Mouse (Mus musculus) hindbrain, embryonic 12.5 days (tissue): ENCODE results near the gene Adipor2. TPM values are rescaled to one million over a fixed set of nuclear protein-coding genes. Genes with fewer than 3 reads are reported as not detected.

Experiments used
- ATAC-seq: fragments of 200-750 bp; cut with Nextera tagmentation; 2 replicates; pipeline ENCODE4 v1.8.0; 2017; ENCODE audit warnings: moderate TSS enrichment; ENCODE audit not compliant: low FRiP score
- H3K27ac ChIP-seq: fragments of 300-500 bp; sonication (generic); 2 replicates; pipeline ENCODE4 v1.5.1; 2016; ENCODE audit warnings: mild to moderate bottlenecking
- H3K27me3 ChIP-seq: fragments of 300-500 bp; sonication (generic); 2 replicates; pipeline ENCODE4 v1.6.1; 2016; ENCODE audit warnings: mild to moderate bottlenecking
- H3K36me3 ChIP-seq: fragments of 300-500 bp; sonication (generic); 2 replicates; pipeline ENCODE4 v1.6.1; 2016; ENCODE audit warnings: mild to moderate bottlenecking
- H3K4me1 ChIP-seq: fragments of 300-500 bp; sonication (generic); 2 replicates; pipeline ENCODE4 v1.6.1; 2016
- H3K4me2 ChIP-seq: fragments of 300-500 bp; sonication (generic); replicated peaks from 2 replicates; pipeline ENCODE4 v1.6.1; 2016; ENCODE audit warnings: mild to moderate bottlenecking
- H3K4me3 ChIP-seq: fragments of 300-500 bp; sonication (generic); 2 replicates; pipeline ENCODE4 v1.5.1; 2016; ENCODE audit warnings: mild to moderate bottlenecking
- H3K9ac ChIP-seq: fragments of 300-500 bp; sonication (generic); 2 replicates; pipeline ENCODE4 v1.6.1; 2016; ENCODE audit warnings: mild to moderate bottlenecking, moderate library complexity
- H3K9me3 ChIP-seq: fragments of 300-500 bp; sonication (generic); replicated peaks from 2 replicates; pipeline ENCODE4 v1.6.1; 2016; ENCODE audit warnings: mild to moderate bottlenecking
- WGBS: fragments of 180-500 bp; shearing (Covaris S2); methylation state at CpG from one replicate; pipeline ENCODE4 v1.1.7; 2016; 5-methylcytosine and 5-hydroxymethylcytosine counted together
- polyA plus RNA-seq: library from polyadenylated mRNA; unstranded; fragments of >200 nt; fragmentation: Nextera tagmentation; extraction: Ambion mirVana; gene quantifications from 2 replicates; pipeline ENCODE4 v1.2.1, GENCODE M21; 2016

Adipor2 gene
- polyA plus RNA-seq, 1 experiment from 2014 or later = 37.0 TPM

DNA sequence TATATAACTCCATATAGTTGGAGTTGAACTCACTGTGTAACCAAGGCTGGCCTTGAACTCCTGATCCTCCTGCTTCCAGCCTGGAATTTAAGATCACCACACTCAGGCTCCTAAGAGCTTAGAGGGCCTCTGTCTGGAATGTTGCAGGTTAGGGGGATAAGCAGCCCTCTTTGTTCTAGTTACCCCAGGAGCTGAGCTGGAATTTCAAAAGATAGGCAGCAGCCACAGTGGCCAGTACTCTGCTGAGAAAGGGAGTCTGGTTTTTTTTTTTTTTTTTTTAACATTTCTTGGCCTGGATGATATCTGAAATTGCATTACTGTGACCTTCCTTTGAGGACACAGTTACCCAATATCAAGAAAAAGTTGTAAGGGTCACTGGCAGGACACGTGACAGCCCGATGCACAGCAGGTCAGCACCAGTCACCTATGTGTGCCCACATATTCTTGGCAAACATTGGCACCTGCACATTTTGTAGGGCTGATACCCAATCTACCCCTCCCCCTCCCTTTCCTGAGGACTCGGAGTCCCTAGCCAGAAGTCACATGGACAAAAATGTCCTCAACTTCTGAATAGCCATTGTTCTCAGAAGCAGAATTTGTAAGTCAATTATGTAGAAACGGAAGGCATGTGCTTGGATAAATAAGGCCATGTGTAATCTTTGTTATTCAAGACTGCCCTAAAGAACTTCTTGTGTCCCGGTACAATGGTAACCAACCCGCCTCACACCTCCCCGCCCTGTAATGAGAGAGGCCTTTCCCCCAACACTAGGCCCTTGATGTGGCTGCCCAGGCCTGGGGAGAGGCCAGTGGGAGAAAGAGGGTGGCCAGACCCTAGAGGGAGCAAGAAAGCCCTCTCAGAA lies 1.1 kb upstream of the Adipor2 start:
- no peaks in the 10 kb centered on the region for H3K9me3 ChIP-seq
- H3K27ac ChIP-seq = peak overlapping the region; percentile 64
- peaks cover 15% of the 10 kb centered on the region for H3K4me1 ChIP-seq
- peak; percentile 68 for ATAC-seq
- H3K27me3 ChIP-seq = no peaks in the 10 kb centered on the region
- H3K9ac ChIP-seq = no peak overlapping the region
- H3K36me3 ChIP-seq = no peaks in the 10 kb centered on the region
- H3K4me3 ChIP-seq = no peak overlapping the region
- WGBS = 8% methylated on average over 7 of the region's 7 CpGs
- no peak overlapping the region for H3K4me2 ChIP-seq

DNA sequence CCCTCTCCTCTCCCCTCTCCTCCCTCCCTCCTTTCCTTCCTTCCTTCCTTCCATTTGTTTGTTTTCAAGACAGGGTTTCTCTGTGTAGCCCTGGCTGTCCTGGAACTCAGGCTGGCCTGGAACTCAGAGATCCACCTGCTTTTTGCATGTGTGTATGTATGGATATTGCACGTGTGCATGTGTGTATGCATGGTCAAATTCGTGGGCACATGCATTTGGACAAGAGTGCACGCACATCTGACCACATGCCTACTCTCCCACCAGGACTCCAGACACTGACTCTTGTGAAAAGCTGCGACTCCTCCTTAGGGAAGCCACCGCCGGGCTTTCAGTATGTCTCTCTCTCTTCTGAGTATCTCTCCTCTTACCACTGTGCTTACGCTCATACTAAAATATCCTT lies 317 bp upstream of the Adipor2 start:
- ATAC-seq = no peak; the same call in 1 of the 2 replicates
- Histone ChIP-seq H3K4me3 (no peak overlapping the region), H3K4me2 (peak overlapping the region; percentile 37), H3K27ac (no peak overlapping the region), H3K36me3 (no peaks in the 10 kb centered on the region), H3K9me3 (no peaks in the 10 kb centered on the region), H3K9ac (no peak overlapping the region), H3K4me1 (peaks cover 15% of the 10 kb centered on the region), H3K27me3 (no peaks in the 10 kb centered on the region)
- 52% methylated on average over 7 of the region's 7 CpGs for WGBS

DNA sequence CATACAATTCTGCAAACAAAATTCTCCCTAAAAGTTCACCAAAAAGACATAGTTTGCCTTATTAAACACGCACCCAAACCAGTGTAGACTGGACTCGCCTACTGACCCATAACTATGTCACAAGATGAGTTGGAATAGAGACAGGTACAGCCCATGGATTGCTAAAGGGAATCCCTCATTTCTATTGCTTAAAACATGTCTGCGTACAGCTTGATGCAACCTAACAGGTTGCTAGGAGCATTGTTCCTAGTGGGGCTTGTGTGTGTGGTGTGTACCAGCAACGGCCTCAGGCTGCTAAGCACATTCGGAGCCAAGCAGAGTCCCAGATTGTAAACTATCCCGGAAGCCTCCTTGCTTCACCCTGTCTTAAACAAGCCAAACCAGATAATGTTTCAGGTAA lies 861 bp downstream of the Adipor2 start:
- H3K36me3 ChIP-seq = no peaks in the 10 kb centered on the region
- H3K9me3 ChIP-seq = no peaks in the 10 kb centered on the region
- peaks cover 15% of the 10 kb centered on the region for H3K4me1 ChIP-seq
- H3K4me3 ChIP-seq = no peak overlapping the region
- WGBS = 69% methylated on average over 6 of the region's 6 CpGs
- no peak for ATAC-seq
- H3K27ac ChIP-seq = no peak overlapping the region
- no peak overlapping the region; the same call in 1 of the 2 replicates for H3K4me2 ChIP-seq
- no peak overlapping the region for H3K9ac ChIP-seq
- no peaks in the 10 kb centered on the region for H3K27me3 ChIP-seq

DNA sequence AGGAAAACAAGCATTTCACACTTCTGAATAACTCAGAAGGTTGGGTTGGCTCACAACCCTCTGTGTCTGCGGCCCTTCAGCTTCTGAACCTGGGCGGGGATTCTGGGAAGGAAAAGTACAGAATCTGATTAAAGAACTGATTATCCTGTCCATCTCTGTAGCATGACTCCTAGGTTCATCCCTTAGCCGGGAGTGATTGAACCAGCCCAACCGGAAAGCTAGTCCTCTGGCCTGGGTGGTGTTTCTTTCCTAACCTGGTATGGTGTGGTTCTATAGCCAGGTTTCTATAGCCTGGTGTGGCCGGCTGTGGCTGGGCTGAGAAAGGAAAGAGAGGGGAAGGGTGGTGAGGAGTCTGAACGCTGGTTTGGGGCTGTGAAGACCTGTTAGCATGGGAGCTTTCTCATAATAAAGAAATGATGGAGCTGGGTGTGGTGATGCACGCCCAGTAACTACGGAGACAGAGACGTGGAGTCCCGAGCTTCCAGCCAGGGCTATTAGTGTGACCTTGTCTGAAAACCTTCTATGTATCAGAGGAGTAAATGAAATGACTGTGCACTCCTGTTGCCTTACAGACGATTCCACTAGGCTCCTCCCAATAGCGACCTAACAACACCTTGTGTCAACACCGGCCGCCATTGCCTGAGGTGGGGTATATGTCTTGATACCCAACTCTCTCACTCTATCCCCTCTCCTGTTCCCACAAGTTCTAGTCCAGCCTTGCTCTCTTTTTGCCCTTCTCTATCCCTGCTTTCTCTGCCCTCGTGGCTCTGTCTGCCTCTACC lies 3.1 kb downstream of the Adipor2 start:
- Histone ChIP-seq H3K4me3 (no peak overlapping the region), H3K9ac (no peak overlapping the region), H3K27me3 (no peaks in the 10 kb centered on the region), H3K27ac (no peak overlapping the region), H3K9me3 (no peaks in the 10 kb centered on the region), H3K36me3 (no peaks in the 10 kb centered on the region), H3K4me2 (no peak overlapping the region), H3K4me1 (peaks cover 15% of the 10 kb centered on the region)
- 90% methylated on average over 15 of the region's 15 CpGs for WGBS
- ATAC-seq = no peak

DNA sequence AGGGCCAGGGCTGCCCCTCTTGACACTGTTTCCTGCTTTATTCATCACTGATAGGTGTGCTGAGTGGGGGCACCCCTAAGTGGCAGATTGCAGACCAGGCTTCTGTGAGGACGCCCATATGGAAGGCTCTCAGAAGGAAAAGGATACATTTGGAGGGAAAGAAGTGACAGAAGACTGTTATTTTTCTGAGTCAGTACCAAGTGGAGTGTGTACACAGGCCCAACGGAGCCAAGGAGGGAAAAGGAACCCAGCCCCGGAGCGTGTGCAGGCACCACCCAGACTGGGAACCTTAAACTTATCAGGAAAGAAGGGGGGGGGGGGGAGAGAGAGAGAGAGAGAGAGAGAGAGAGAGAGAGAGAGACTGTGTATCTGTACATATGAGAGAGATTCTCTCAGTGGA lies 4.9 kb downstream of the Adipor2 start:
- Histone ChIP-seq H3K4me2 (no peak overlapping the region), H3K9ac (no peak overlapping the region), H3K9me3 (no peaks in the 10 kb centered on the region), H3K36me3 (no peaks in the 10 kb centered on the region), H3K4me1 (peaks cover 6% of the 10 kb centered on the region; the same call in 1 of the 2 replicates), H3K27me3 (no peaks in the 10 kb centered on the region), H3K4me3 (no peak overlapping the region), H3K27ac (no peak overlapping the region)
- no peak for ATAC-seq
- WGBS = 88% methylated on average over 4 of the region's 4 CpGs

DNA sequence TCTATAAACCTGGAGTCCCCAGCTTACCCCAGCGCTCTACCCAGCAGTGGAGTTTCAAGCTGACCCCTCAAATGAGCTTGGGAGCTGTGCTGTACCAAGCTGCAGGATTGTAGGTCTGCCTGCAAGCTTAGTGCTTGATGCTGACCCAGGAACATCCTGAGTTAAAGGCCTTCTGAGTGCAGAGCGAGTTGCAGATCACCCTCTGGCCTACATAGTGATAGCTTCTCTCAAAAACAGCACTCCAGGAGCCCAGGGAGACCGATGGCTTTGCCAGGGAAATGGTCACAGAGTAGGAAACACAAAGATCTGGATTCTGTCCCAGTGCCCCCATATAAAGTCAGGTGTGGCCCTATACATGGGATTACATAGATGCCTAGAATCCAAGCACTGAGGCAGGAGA lies 6.0 kb downstream of the Adipor2 start:
- Histone ChIP-seq H3K36me3 (no peaks in the 10 kb centered on the region), H3K9ac (no peak overlapping the region), H3K4me1 (no peaks in the 10 kb centered on the region), H3K4me3 (no peak overlapping the region), H3K27me3 (no peaks in the 10 kb centered on the region), H3K9me3 (no peaks in the 10 kb centered on the region), H3K27ac (no peak overlapping the region), H3K4me2 (no peak overlapping the region)
- WGBS = 89% methylated on average over 3 of the region's 3 CpGs
- ATAC-seq = no peak

DNA sequence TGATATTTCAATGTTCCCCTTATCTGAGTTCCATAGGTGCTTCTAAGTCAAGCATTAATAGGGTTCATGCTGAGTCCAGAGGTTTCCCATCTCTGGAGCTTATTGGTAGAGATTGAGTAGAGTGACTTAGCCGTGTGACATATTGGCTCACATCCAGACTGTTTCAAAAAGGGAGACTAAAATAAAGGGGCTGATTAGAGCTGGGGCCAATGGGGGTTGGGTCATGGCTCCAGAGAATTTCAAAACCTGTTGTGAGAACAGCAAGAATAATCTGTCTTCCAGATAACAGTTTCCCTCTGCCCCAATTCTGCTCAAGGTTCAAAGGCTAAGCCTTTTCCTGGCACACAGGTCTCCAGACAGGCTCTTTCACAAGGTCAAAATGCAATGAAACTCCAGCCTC lies 7.7 kb downstream of the Adipor2 start:
- H3K4me1 ChIP-seq = no peaks in the 10 kb centered on the region

DNA sequence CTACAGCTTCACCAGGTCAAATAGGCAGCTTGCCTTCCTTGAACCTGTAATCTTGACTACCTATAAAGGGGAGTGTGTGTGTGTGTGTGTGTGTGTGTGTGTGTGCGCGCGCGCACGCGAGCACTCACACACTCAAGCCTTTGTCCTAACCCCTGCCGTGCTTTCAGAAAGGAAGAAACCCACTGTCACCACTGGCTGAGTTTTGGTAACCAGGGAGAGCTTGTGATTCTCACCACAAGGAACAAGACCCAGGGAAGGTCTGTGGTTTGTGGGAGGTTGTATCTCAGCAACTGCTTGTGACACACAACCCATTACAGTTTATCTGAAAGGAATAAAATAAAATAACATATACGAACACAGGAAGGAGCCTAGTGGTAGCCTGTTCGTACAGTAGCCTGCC lies 8.9 kb downstream of the Adipor2 start:
- Histone ChIP-seq H3K4me3 (no peak overlapping the region), H3K27me3 (no peaks in the 10 kb centered on the region), H3K4me1 (no peaks in the 10 kb centered on the region), H3K36me3 (no peaks in the 10 kb centered on the region), H3K27ac (no peak overlapping the region), H3K4me2 (no peak overlapping the region), H3K9ac (no peak overlapping the region), H3K9me3 (no peaks in the 10 kb centered on the region)
- no peak for ATAC-seq
- 65% methylated on average over 9 of the region's 9 CpGs for WGBS

More for the DNA sequence above, 7.7 kb downstream of the Adipor2 start:
- WGBS = 59% methylated on average over 1 of the region's 1 CpGs
- Histone ChIP-seq H3K27me3 (no peaks in the 10 kb centered on the region), H3K27ac (no peak overlapping the region), H3K9ac (no peak overlapping the region), H3K4me2 (no peak overlapping the region), H3K4me3 (no peak overlapping the region), H3K36me3 (no peaks in the 10 kb centered on the region), H3K9me3 (no peaks in the 10 kb centered on the region)
- ATAC-seq = no peak

DNA sequence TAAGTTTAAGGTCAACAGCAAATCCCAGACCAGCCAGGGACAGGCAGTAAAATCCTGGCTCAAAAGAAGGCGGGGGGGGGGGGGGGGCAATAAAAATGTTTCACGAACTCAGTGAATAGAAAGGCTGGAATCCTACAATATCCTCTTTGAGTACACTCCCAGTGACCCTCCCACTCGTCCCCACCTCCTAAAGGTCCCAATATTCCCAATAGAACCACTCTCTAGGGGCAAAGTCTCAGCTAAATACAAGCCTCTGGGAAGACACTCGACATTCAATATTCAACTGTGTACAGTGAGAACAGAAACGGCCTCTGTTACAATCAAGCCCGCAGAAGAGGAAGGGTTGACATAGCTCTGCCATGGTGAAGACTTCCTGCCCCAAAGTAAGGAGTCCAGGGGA lies 9.7 kb downstream of the Adipor2 start:
- WGBS = 72% methylated on average over 6 of the region's 6 CpGs
- no peaks in the 10 kb centered on the region for H3K9me3 ChIP-seq
- H3K36me3 ChIP-seq = no peaks in the 10 kb centered on the region
- ATAC-seq = no peak
- H3K9ac ChIP-seq = no peak overlapping the region
- H3K4me3 ChIP-seq = no peak overlapping the region
- no peak overlapping the region for H3K4me2 ChIP-seq
- no peaks in the 10 kb centered on the region for H3K27me3 ChIP-seq
- H3K4me1 ChIP-seq = no peaks in the 10 kb centered on the region
- no peak overlapping the region for H3K27ac ChIP-seq

DNA sequence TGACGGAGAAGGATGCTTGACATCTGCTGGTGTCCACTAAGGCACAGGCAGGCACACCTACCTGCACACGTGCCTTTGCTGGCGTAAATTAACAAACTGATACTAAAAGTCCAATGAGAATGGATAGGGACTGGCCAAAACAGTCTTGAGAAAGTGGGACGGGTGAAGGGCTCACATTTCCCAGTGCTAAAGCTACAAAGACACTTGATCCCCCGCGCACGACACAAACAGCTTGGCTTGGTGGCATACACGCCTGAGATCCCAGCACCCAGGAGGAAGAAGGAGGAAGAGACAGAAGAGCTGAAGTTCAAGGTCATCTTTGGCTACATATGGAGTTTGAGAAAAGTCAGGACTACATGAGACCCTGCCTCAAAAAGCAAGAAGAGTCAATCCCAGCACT lies 11.0 kb downstream of the Adipor2 start:
- H3K27me3 ChIP-seq = no peaks in the 10 kb centered on the region
- H3K27ac ChIP-seq = no peak overlapping the region
- ATAC-seq = no peak
- H3K4me1 ChIP-seq = no peaks in the 10 kb centered on the region
- H3K4me3 ChIP-seq = no peak overlapping the region
- WGBS = 84% methylated on average over 8 of the region's 8 CpGs
- H3K9me3 ChIP-seq = no peaks in the 10 kb centered on the region
- H3K4me2 ChIP-seq = no peak overlapping the region
- no peaks in the 10 kb centered on the region for H3K36me3 ChIP-seq
- no peak overlapping the region for H3K9ac ChIP-seq

DNA sequence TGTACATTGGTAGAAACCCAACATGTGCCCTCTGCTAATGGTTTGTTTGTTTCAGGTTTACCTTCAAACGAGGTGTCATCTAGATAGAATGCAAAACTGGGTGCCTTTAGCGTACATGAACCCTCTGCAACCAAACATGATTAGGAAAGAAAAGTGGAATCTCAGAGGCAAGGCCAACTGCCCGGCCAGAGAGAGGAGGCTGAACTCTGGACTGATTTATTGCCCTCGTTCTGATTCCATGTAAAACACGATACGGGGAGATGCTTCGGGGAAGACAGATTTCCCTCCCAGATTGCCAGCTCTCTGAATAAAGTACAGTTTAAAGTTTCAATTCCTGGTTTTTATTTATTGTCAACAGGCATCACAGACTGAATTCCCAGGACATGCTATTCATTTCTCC lies 12.2 kb downstream of the Adipor2 start:
- ATAC-seq = no peak
- Histone ChIP-seq H3K9ac (no peak overlapping the region), H3K4me2 (no peak overlapping the region), H3K36me3 (no peaks in the 10 kb centered on the region), H3K4me3 (no peak overlapping the region), H3K9me3 (no peaks in the 10 kb centered on the region), H3K27me3 (no peaks in the 10 kb centered on the region), H3K27ac (no peak overlapping the region), H3K4me1 (no peaks in the 10 kb centered on the region)
- 82% methylated on average over 7 of the region's 7 CpGs for WGBS

DNA sequence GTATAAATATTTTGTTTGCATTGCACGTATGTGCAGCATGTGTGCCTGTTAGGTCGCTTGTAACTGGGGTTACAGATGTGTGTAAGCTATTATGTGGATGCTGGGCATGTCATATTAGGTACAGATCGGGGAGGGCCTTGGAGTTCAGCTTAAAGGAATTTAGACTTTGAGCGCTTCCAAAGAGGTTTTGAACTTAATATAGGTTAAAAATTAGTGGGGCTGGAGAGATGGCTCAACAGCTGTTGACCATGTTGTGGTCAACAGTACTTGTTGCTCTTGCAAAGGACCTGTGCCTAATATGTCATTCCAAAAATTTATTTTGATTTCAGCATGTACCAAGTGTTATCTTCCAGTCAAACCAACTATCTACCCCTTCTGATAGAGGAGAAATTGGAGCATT lies 12.7 kb downstream of the Adipor2 start:
- Histone ChIP-seq H3K9me3 (no peaks in the 10 kb centered on the region), H3K4me1 (no peaks in the 10 kb centered on the region), H3K36me3 (no peaks in the 10 kb centered on the region), H3K27me3 (no peaks in the 10 kb centered on the region), H3K4me3 (no peak overlapping the region), H3K9ac (no peak overlapping the region), H3K4me2 (no peak overlapping the region), H3K27ac (no peak overlapping the region)
- no peak for ATAC-seq
- WGBS = 93% methylated on average over 4 of the region's 4 CpGs
